Mouse (Mus musculus) adrenal gland, adult 2 months (tissue): ENCODE results near the gene Timp2. TPM values are rescaled to one million over a fixed set of nuclear protein-coding genes. Genes with fewer than 3 reads are reported as not detected.

Experiments
- polyA plus RNA-seq: library from polyadenylated mRNA; depleted of rRNA; stranded (reverse); fragments of >200 nt; gene quantifications from 2 replicates; pipeline ENCODE4 v1.2.3, GENCODE M21; 2012; rRNA removed
- total RNA-seq, 2 experiments: library from RNA; stranded (reverse); gene quantifications; 2 replicates each; pipeline ENCODE4 v1.2.3; 2021

The Timp2 gene
- total and polyA plus RNA-seq, 3 experiments, result 79.4 to 198 (median 89.7) TPM

Other genes starting within 250 kb of the Timp2 start
- gene Dnah17, start 225.1 kb downstream of the Timp2 start, total RNA-seq, result under 1 TPM; 0.03 to 0.12 TPM
- gene Dnah17, start 225.1 kb downstream of the Timp2 start, polyA plus RNA-seq, result under 0.01 and 0.12 TPM in 2 replicates
- 10 to 100 TPM; 28.9 to 34.0 TPM for gene Cyth1, start 107.1 kb downstream of the Timp2 start, total RNA-seq
- gene Cyth1, start 107.1 kb downstream of the Timp2 start, polyA plus RNA-seq, result 13.8 and 16.1 TPM in 2 replicates
- gene Usp36, start 65.5 kb downstream of the Timp2 start, total RNA-seq, result 10 to 100 TPM; 18.7 to 26.2 TPM
- 21.4 and 22.4 TPM in 2 replicates for gene Usp36, start 65.5 kb downstream of the Timp2 start, polyA plus RNA-seq
- under 1 TPM; 0.46 to 0.93 TPM for gene Cep295nl, start 13.2 kb downstream of the Timp2 start, total RNA-seq
- gene Cep295nl, start 13.2 kb downstream of the Timp2 start, polyA plus RNA-seq, result 0.12 TPM in 1 of 2 replicates, not detected in the other
- 100 to 1,000 TPM in 1 of 2 experiments, 10 to 100 TPM in 1; 92.7 to 160 TPM for gene Lgals3bp, start 46.4 kb upstream of the Timp2 start, total RNA-seq
- 336 and 430 TPM in 2 replicates for gene Lgals3bp, start 46.4 kb upstream of the Timp2 start, polyA plus RNA-seq
- 10 to 100 TPM; 28.8 to 35.6 TPM for gene Cant1, start 63.3 kb upstream of the Timp2 start, total RNA-seq
- gene Cant1, start 63.3 kb upstream of the Timp2 start, polyA plus RNA-seq, result 59.5 and 66.8 TPM in 2 replicates
- 10 to 100 TPM; 14.8 to 24.8 TPM for gene C1qtnf1, start 72.5 kb upstream of the Timp2 start, total RNA-seq
- gene C1qtnf1, start 72.5 kb upstream of the Timp2 start, polyA plus RNA-seq, result 14.6 and 17.9 TPM in 2 replicates
- gene Engase, start 121.1 kb upstream of the Timp2 start, total RNA-seq, result 10 to 100 TPM; 10.1 to 17.1 TPM
- gene Engase, start 121.1 kb upstream of the Timp2 start, polyA plus RNA-seq, result 26.4 and 40.6 TPM in 2 replicates